Mouse (Mus musculus): ENCODE measurements around the gene Ssxb5. TPM values are rescaled to one million over a fixed set of nuclear protein-coding genes. Genes with fewer than 3 reads are reported as not detected.
"Not testable (repeated sequence)": the region's sequence is repeated elsewhere in the genome, so short reads cannot be mapped to it uniquely, and the experiment has no call there.

Ssxb5 gene
- total RNA-seq (2014; rRNA removed) (not detected in 2 replicates), polyA plus RNA-seq (2015; fragmentation: Nextera tagmentation; extraction: Ambion mirVana) (not detected in 2 replicates)

- H3K4me1 ChIP-seq (ENCODE audit: insufficient read depth, low read length); H3K9me3 ChIP-seq (ENCODE audit: low read length); H3K4me3 ChIP-seq (ENCODE audit: low read depth, low read length); H3K4me2 ChIP-seq (ENCODE audit: low read depth, low read length, poor library complexity, severe bottlenecking); DNase-seq (ENCODE audit: low spot score); H3K36me3 ChIP-seq (ENCODE audit: insufficient read depth, low read length); H3K27me3 ChIP-seq (ENCODE audit: insufficient read depth, low read length); H3K9ac ChIP-seq (replicated peaks; ENCODE audit: low read length, poor library complexity, severe bottlenecking); ATAC-seq (ENCODE audit: low FRiP score); H3K27ac ChIP-seq (ENCODE audit: low read depth, low read length): not testable (repeated sequence)
- 80% methylated on average over 4 of the region's 4 CpGs for WGBS
These were observed at the start of gene Ssxb5 for GRCm38 (mm10) chrX:8803391-8803790. TSS of gene Ssxb5 (plus strand) at chrX:8803691.

- H3K36me3 ChIP-seq (ENCODE audit: insufficient read depth, low read length) = no peaks in the 10 kb centered on the region
- H3K4me3 ChIP-seq (ENCODE audit: low read depth, low read length) = no peak overlapping the region
- ATAC-seq (ENCODE audit: low FRiP score) = no peak
- H3K4me1 ChIP-seq (ENCODE audit: insufficient read depth, low read length) = no peaks in the 10 kb centered on the region
- no peak overlapping the region for H3K9ac ChIP-seq (replicated peaks; ENCODE audit: low read length, poor library complexity, severe bottlenecking)
- H3K27ac ChIP-seq (ENCODE audit: low read depth, low read length) = no peak overlapping the region
- TF ChIP-seq CTCF (IDR thresholded peaks at IDR 0.05) = peak; percentile 72
- no peaks in the 10 kb centered on the region for H3K27me3 ChIP-seq (ENCODE audit: insufficient read depth, low read length)
- H3K9me3 ChIP-seq (ENCODE audit: low read length) = no peaks in the 10 kb centered on the region
- DNase-seq (ENCODE audit: low spot score) = peak; percentile 47
- H3K4me2 ChIP-seq (ENCODE audit: low read depth, low read length, poor library complexity, severe bottlenecking) = no peak overlapping the region
These were observed 28.6 kb downstream of the Ssxb5 start for GRCm38 (mm10) chrX:8832043-8832442.

DNA sequence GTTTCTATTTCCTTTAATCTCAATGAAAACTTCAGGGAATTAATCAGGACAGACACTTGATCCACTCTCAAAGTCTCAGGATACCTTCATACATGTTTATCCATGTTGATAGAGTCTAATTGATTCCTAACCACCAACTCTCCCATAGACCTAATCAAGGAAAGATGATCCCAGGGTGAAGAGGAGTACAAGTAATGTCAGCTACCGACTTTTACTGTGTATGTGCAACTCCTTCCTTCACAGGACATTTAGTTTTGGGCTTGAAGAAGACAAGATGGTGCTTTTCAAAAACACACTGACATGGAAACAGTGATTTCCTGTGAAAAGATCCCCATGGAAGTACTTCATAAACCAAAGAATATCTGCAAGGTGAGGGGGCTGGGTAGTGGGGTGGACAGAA, 40.2 kb downstream of the Ssxb5 start, which contains the start of gene Gm6592:
Gm6592 (plus strand) TSS at position 301 of the 400 bp plus-strand sequence.
- no peak within 1 kb of the TSS for H3K4me2 ChIP-seq (ENCODE audit: low read depth, low read length, poor library complexity, severe bottlenecking)
- H3K4me1 ChIP-seq (ENCODE audit: insufficient read depth, low read length) = no peaks in the 10 kb centered on the region
- no peaks in the 10 kb centered on the region for H3K36me3 ChIP-seq (ENCODE audit: insufficient read depth, low read length)
- ATAC-seq (ENCODE audit: low FRiP score) = no peak
- no peak within 1 kb of the TSS for H3K9ac ChIP-seq (replicated peaks; ENCODE audit: low read length, poor library complexity, severe bottlenecking)
- WGBS = 69% methylated on average over 1 of the region's 1 CpGs
- DNase-seq (ENCODE audit: low spot score) = no peak
- no peak within 1 kb of the TSS for H3K27ac ChIP-seq (ENCODE audit: low read depth, low read length)
- no peaks in the 10 kb centered on the region for H3K27me3 ChIP-seq (ENCODE audit: insufficient read depth, low read length)
- TF ChIP-seq CTCF (IDR thresholded peaks at IDR 0.05) = no peak
- H3K9me3 ChIP-seq (ENCODE audit: low read length) = no peaks in the 10 kb centered on the region
- H3K4me3 ChIP-seq (ENCODE audit: low read depth, low read length) = no peak within 1 kb of the TSS

- WGBS = 90% methylated on average over 10 of the region's 10 CpGs
- no peak overlapping the region for H3K4me2 ChIP-seq (ENCODE audit: low read depth, low read length, poor library complexity, severe bottlenecking)
- no peaks in the 10 kb centered on the region for H3K9me3 ChIP-seq (ENCODE audit: low read length)
- no peak overlapping the region for H3K27ac ChIP-seq (ENCODE audit: low read depth, low read length)
- no peak overlapping the region for H3K4me3 ChIP-seq (ENCODE audit: low read depth, low read length)
- no peak overlapping the region for H3K9ac ChIP-seq (replicated peaks; ENCODE audit: low read length, poor library complexity, severe bottlenecking)
- no peaks in the 10 kb centered on the region for H3K36me3 ChIP-seq (ENCODE audit: insufficient read depth, low read length)
- TF ChIP-seq CTCF (IDR thresholded peaks at IDR 0.05) = no peak
- ATAC-seq (ENCODE audit: low FRiP score) = no peak
- H3K27me3 ChIP-seq (ENCODE audit: insufficient read depth, low read length) = no peaks in the 10 kb centered on the region
- no peaks in the 10 kb centered on the region for H3K4me1 ChIP-seq (ENCODE audit: insufficient read depth, low read length)
- no peak for DNase-seq (ENCODE audit: low spot score)
These were observed 49.0 kb downstream of the Ssxb5 start for GRCm38 (mm10) chrX:8852486-8852885.

Other genes with a start within 250 kb of the Ssxb5 start
- not detected in 2 replicates for gene Ssxb3, start 211.9 kb upstream of the Ssxb5 start, total RNA-seq (2014; rRNA removed)
- gene Ssxb3, start 211.9 kb upstream of the Ssxb5 start, polyA plus RNA-seq (2015; fragmentation: Nextera tagmentation; extraction: Ambion mirVana) = not detected in 2 replicates
- not detected in 2 replicates for gene Ssxb8, start 112.8 kb upstream of the Ssxb5 start, total RNA-seq (2014; rRNA removed)
- gene Ssxb8, start 112.8 kb upstream of the Ssxb5 start, polyA plus RNA-seq (2015; fragmentation: Nextera tagmentation; extraction: Ambion mirVana) = not detected in 2 replicates
- not detected in 2 replicates for gene Ssx9, start 55.3 kb upstream of the Ssxb5 start, total RNA-seq (2014; rRNA removed)
- not detected in 2 replicates for gene Ssx9, start 55.3 kb upstream of the Ssxb5 start, polyA plus RNA-seq (2015; fragmentation: Nextera tagmentation; extraction: Ambion mirVana)
- gene Gm6592, start 40.3 kb downstream of the Ssxb5 start, total RNA-seq (2014; rRNA removed) = not detected in 2 replicates
- gene Gm6592, start 40.3 kb downstream of the Ssxb5 start, polyA plus RNA-seq (2015; fragmentation: Nextera tagmentation; extraction: Ambion mirVana) = not detected in 2 replicates
- gene Gm5751, start 70.6 kb downstream of the Ssxb5 start, total RNA-seq (2014; rRNA removed) = not detected in 2 replicates
- not detected in 2 replicates for gene Gm5751, start 70.6 kb downstream of the Ssxb5 start, polyA plus RNA-seq (2015; fragmentation: Nextera tagmentation; extraction: Ambion mirVana)
- gene B630019K06Rik, start 88.7 kb downstream of the Ssxb5 start, total RNA-seq (2014; rRNA removed) = 112 and 113 TPM in 2 replicates
- 37.5 and 40.5 TPM in 2 replicates for gene B630019K06Rik, start 88.7 kb downstream of the Ssxb5 start, polyA plus RNA-seq (2015; fragmentation: Nextera tagmentation; extraction: Ambion mirVana)
- not detected in 2 replicates for gene Fthl17b, start 159.3 kb downstream of the Ssxb5 start, total RNA-seq (2014; rRNA removed)
- not detected in 2 replicates for gene Fthl17b, start 159.3 kb downstream of the Ssxb5 start, polyA plus RNA-seq (2015; fragmentation: Nextera tagmentation; extraction: Ambion mirVana)
- not detected in 2 replicates for gene Fthl17c, start 172.9 kb downstream of the Ssxb5 start, total RNA-seq (2014; rRNA removed)
- not detected in 2 replicates for gene Fthl17c, start 172.9 kb downstream of the Ssxb5 start, polyA plus RNA-seq (2015; fragmentation: Nextera tagmentation; extraction: Ambion mirVana)
- gene Fthl17d, start 183.1 kb downstream of the Ssxb5 start, total RNA-seq (2014; rRNA removed) = not detected in 2 replicates
- gene Fthl17d, start 183.1 kb downstream of the Ssxb5 start, polyA plus RNA-seq (2015; fragmentation: Nextera tagmentation; extraction: Ambion mirVana) = not detected in 2 replicates
- gene Fthl17e, start 229.8 kb downstream of the Ssxb5 start, total RNA-seq (2014; rRNA removed) = not detected in 2 replicates
- gene Fthl17e, start 229.8 kb downstream of the Ssxb5 start, polyA plus RNA-seq (2015; fragmentation: Nextera tagmentation; extraction: Ambion mirVana) = not detected in 2 replicates